Mouse (Mus musculus): ENCODE data around the gene Boc. TPM values are rescaled to one million over a fixed set of nuclear protein-coding genes. Genes with fewer than 3 reads are reported as not detected.

Gene Boc
- total and polyA plus RNA-seq, 2 experiments = 0.16 to 0.18 TPM

- no peak overlapping the region for H3K27ac ChIP-seq (replicated peaks; ENCODE audit: insufficient read depth, low read depth, low read length)
- DNase-seq (ENCODE audit: extremely low read depth, low read depth, low spot score) = no peak
Measured at GRCm38 (mm10) chr16:44557661-44558470, 831 bp downstream of the Boc start.

GRCm38 (mm10) chr16:44557084-44557483, 1.6 kb downstream of the Boc start:
- Histone ChIP-seq H3K9ac (ENCODE audit: low read depth, low read length) (no peak overlapping the region), H3K27ac (replicated peaks; ENCODE audit: insufficient read depth, low read depth, low read length) (no peak overlapping the region), H3K4me1 (ENCODE audit: control insufficient read depth, insufficient read depth, low read length) (no peaks in the 10 kb centered on the region; the same call in 1 of the 2 replicates), H3K27me3 (ENCODE audit: control insufficient read depth, insufficient read depth, low read length) (peaks cover 16% of the 10 kb centered on the region; the same call in 1 of the 2 replicates), H3K36me3 (ENCODE audit: control insufficient read depth, insufficient read depth, low read length) (no peaks in the 10 kb centered on the region), H3K4me3 (ENCODE audit: insufficient read depth, low read depth, low read length) (no peak overlapping the region), H3K79me2 (ENCODE audit: control insufficient read depth, insufficient read depth, low read length) (no peaks in the 10 kb centered on the region)
- DNase-seq (ENCODE audit: extremely low read depth, low read depth, low spot score) = no peak
- WGBS = 72% methylated on average over 7 of the region's 7 CpGs
- no peak for TF ChIP-seq CTCF (IDR thresholded peaks at IDR 0.05; ENCODE audit: low read depth, low read length)
- TF ChIP-seq POLR2A (IDR thresholded peaks at IDR 0.05; ENCODE audit: extremely low read depth, insufficient read depth, low read length) = no peak

More at GRCm38 (mm10) chr16:44557661-44558470, 831 bp downstream of the Boc start:
- peak overlapping the region; percentile 63 for H3K4me3 ChIP-seq (ENCODE audit: insufficient read depth, low read depth, low read length)
- H3K36me3 ChIP-seq (ENCODE audit: control insufficient read depth, insufficient read depth, low read length) = no peaks in the 10 kb centered on the region
- peaks cover 16% of the 10 kb centered on the region; the same call in 1 of the 2 replicates for H3K27me3 ChIP-seq (ENCODE audit: control insufficient read depth, insufficient read depth, low read length)
- TF ChIP-seq POLR2A (IDR thresholded peaks at IDR 0.05; ENCODE audit: extremely low read depth, insufficient read depth, low read length) = no peak
- no peak for TF ChIP-seq CTCF (IDR thresholded peaks at IDR 0.05; ENCODE audit: low read depth, low read length)
- H3K9ac ChIP-seq (ENCODE audit: low read depth, low read length) = peak overlapping the region; percentile 40; the same call in 1 of the 2 replicates
- WGBS = under 1% methylated on average over 47 of the region's 47 CpGs
- H3K4me1 ChIP-seq (ENCODE audit: control insufficient read depth, insufficient read depth, low read length) = no peaks in the 10 kb centered on the region; the same call in 1 of the 2 replicates
- no peaks in the 10 kb centered on the region for H3K79me2 ChIP-seq (ENCODE audit: control insufficient read depth, insufficient read depth, low read length)

DNA sequence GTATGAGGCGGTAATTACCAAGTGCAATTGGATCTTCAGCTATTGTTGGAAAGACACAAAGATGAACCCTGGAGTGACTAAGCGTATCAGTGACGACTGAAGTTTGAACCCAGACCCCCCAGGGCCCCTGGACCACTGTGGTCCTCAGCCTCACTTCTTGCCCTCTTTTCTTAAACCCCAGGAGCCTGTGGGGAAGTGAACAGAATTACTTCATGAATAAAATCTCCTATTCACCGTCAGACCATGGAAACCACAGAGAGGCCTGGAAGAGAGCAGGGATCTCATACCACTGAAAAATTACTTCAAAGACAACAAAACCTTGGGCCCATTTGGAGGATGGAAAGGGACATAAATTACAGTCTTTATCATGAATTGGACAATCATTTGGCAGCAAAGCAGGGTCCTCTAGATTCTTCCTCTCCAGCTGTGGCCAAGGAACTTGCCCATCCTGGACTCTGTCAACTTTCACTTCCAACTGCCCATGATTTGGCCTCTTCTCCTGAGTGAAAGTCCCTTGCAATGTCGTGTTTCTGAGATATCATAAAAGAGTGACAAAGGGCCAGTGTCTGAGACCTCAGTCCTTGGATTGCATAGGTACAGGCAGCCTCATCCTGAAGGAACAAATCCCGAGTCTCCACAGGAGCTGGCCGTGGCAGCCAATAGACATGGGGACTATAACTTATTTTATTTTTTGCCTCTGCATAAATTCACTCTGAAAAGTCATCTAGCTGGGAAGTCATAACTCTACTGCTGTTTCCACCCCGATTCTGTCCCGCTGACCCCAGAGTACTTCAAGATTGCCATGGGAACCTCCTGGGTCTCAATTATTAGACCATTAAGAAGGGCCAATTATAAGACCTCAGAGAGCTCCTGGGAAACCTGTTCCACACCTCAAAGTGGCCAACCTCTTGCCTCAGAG, 2.6 kb downstream of the Boc start:
- peaks cover 16% of the 10 kb centered on the region; the same call in 1 of the 2 replicates for H3K27me3 ChIP-seq (ENCODE audit: control insufficient read depth, insufficient read depth, low read length)
- H3K9ac ChIP-seq (ENCODE audit: low read depth, low read length) = no peak overlapping the region
- H3K36me3 ChIP-seq (ENCODE audit: control insufficient read depth, insufficient read depth, low read length) = no peaks in the 10 kb centered on the region
- H3K27ac ChIP-seq (replicated peaks; ENCODE audit: insufficient read depth, low read depth, low read length) = no peak overlapping the region
- no peak overlapping the region for H3K4me3 ChIP-seq (ENCODE audit: insufficient read depth, low read depth, low read length)
- no peak for DNase-seq (ENCODE audit: extremely low read depth, low read depth, low spot score)
- no peaks in the 10 kb centered on the region; the same call in 1 of the 2 replicates for H3K4me1 ChIP-seq (ENCODE audit: control insufficient read depth, insufficient read depth, low read length)
- no peak for TF ChIP-seq CTCF (IDR thresholded peaks at IDR 0.05; ENCODE audit: low read depth, low read length)
- 85% methylated on average over 9 of the region's 9 CpGs for WGBS
- no peaks in the 10 kb centered on the region for H3K79me2 ChIP-seq (ENCODE audit: control insufficient read depth, insufficient read depth, low read length)

- Histone ChIP-seq H3K36me3 (ENCODE audit: control insufficient read depth, insufficient read depth, low read length) (no peaks in the 10 kb centered on the region), H3K4me1 (ENCODE audit: control insufficient read depth, insufficient read depth, low read length) (no peaks in the 10 kb centered on the region; the same call in 1 of the 2 replicates), H3K79me2 (ENCODE audit: control insufficient read depth, insufficient read depth, low read length) (no peaks in the 10 kb centered on the region), H3K27ac (replicated peaks; ENCODE audit: insufficient read depth, low read depth, low read length) (no peak overlapping the region), H3K9ac (ENCODE audit: low read depth, low read length) (no peak overlapping the region), H3K4me3 (ENCODE audit: insufficient read depth, low read depth, low read length) (no peak overlapping the region), H3K27me3 (ENCODE audit: control insufficient read depth, insufficient read depth, low read length) (peaks cover 13% of the 10 kb centered on the region; the same call in 1 of the 2 replicates)
- no peak for DNase-seq (ENCODE audit: extremely low read depth, low read depth, low spot score)
- 65% methylated on average over 8 of the region's 8 CpGs for WGBS
- TF ChIP-seq CTCF (IDR thresholded peaks at IDR 0.05; ENCODE audit: low read depth, low read length) (no peak), POLR2A (IDR thresholded peaks at IDR 0.05; ENCODE audit: extremely low read depth, insufficient read depth, low read length) (no peak)
Measured at GRCm38 (mm10) chr16:44553861-44554260, 4.8 kb downstream of the Boc start.

DNA sequence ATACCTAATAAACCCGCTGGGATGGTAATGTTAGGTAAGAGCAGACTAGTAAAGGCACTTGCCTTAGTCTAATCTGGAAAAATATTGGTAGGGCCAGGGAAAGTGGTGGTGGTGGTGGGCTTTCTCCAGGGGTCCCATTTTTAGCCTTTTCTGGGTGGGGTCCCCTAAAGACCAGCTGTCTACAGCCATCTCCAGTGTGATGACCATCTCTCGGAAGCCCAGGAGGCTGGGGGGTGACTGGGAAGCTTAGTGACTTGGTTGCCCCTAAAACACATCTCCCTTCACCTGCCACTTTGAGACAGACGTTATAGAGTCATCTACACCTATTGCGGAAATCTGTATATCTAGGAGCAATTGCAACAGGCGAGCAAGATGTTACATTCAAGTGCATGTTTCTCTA, 6.0 kb downstream of the Boc start:
- DNase-seq (ENCODE audit: extremely low read depth, low read depth, low spot score) = no peak
- 86% methylated on average over 5 of the region's 5 CpGs for WGBS
- H3K79me2 ChIP-seq (ENCODE audit: control insufficient read depth, insufficient read depth, low read length) = no peaks in the 10 kb centered on the region

More for the DNA sequence above, 6.0 kb downstream of the Boc start:
- TF ChIP-seq POLR2A (IDR thresholded peaks at IDR 0.05; ENCODE audit: extremely low read depth, insufficient read depth, low read length) (no peak), CTCF (IDR thresholded peaks at IDR 0.05; ENCODE audit: low read depth, low read length) (no peak)
- 0 out of 2 replicates have a peak, but pooled peaks cover 7% of the 10 kb centered on the region for H3K27me3 ChIP-seq (ENCODE audit: control insufficient read depth, insufficient read depth, low read length)
- no peaks in the 10 kb centered on the region for H3K4me1 ChIP-seq (ENCODE audit: control insufficient read depth, insufficient read depth, low read length)
- no peaks in the 10 kb centered on the region for H3K36me3 ChIP-seq (ENCODE audit: control insufficient read depth, insufficient read depth, low read length)
- H3K9ac ChIP-seq (ENCODE audit: low read depth, low read length) = no peak overlapping the region
- H3K27ac ChIP-seq (replicated peaks; ENCODE audit: insufficient read depth, low read depth, low read length) = no peak overlapping the region
- H3K4me3 ChIP-seq (ENCODE audit: insufficient read depth, low read depth, low read length) = no peak overlapping the region
